Mouse (Mus musculus) telencephalon, adult 2 months (tissue): ENCODE results near the gene Dhodh.

Source experiments
- DNase-seq: peaks from one replicate; pipeline ENCODE4 v3.0.0-alpha.2; 2011; ENCODE audit warnings: low read depth, low spot score

Gene Dhodh

DNA sequence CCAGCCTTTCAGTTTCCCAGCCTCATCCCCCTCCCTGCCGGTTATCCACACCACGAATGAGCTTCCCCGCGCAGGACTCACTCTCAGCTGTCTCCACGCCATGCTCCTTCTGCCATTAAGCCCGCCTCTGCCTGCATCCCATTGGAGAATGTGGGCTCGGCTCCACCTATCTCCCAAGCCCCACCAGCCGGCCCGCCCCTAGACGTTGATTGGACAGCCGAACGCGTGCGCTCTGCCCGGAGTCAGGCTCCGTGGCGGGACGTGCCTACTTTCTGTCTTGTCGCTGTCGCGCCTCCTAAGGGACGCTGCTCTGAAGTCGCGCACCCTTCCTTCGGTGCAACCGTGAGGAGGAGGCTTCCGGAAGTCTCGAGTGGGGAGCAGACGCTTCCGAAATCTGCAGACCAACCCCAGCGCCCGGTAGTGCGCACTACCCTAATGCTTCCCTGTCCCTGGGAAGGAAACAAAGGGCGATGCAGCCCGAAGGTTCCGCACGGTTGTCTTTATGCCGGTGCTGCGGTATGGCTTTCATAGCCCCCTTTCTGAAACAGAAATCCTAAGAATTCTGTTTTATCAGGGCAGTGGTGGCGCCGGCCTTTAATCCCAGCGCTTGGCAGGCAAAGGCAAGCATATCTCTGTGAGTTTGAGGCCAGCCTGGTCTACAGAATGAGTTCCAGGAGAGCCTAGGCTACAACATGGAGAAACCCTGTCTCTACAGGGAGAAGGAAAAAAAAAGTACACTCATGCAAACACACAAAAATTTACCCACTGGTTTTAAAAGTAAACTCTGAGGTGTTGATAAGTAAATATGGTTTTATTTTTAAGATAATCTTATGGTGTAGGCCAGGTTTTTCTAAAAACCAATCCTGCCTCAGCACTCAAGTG is at the start of gene Dhodh:
Gene Dhodh, minus strand, starts transcription at position 403 of the 882 bp plus-strand sequence.
- peak; percentile 98 for DNase-seq

DNA sequence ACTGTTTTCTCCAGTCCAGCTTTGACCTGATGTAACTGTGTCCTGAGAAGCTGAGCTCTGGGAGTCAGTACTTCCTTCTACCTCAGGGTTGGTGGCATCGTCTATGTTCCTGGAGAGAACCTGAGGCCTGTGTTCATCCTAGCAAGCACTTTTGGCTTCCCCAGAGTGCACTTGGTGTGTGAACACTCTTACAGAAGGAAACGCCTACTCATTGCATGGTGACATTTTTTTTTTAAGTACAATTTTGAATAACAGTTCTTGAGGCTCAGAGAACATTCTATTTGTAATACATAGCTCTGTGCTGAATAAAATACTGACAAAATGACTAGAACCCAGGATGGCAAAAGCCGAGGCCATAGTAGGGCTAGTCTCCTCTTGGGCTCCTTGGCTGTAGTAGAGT is 48.4 kb upstream of the Dhodh start:
- DNase-seq = peak; percentile 82

- DNase-seq = no peak
Measured at GRCm38 (mm10) chr8:109650801-109651200, 42.3 kb upstream of the Dhodh start.

GRCm38 (mm10) chr8:109648469-109648868 is 40.0 kb upstream of the Dhodh start:
- DNase-seq = no peak

GRCm38 (mm10) chr8:109647331-109647730 is 38.9 kb upstream of the Dhodh start:
- peak; percentile 26 for DNase-seq

DNA sequence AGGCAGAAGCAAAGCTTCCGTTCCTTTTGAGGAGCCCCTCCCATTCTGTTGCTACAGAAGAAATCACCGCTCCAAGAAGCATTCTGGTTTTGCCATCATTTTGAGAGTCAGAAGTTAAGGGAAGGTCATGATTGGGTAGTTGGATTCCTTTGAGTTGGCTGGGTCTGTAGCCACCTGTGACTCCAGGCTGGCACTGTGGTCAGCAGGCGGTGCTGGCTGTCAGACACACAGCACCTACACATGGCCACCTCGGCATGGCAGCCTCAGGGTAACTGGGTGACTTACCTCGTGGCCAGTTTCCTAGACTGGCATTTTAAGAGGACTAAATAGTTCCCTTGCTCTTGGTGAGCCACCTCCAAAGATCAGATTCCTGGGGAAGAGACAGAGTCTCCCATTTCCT is 32.8 kb upstream of the Dhodh start:
- no peak for DNase-seq

DNA sequence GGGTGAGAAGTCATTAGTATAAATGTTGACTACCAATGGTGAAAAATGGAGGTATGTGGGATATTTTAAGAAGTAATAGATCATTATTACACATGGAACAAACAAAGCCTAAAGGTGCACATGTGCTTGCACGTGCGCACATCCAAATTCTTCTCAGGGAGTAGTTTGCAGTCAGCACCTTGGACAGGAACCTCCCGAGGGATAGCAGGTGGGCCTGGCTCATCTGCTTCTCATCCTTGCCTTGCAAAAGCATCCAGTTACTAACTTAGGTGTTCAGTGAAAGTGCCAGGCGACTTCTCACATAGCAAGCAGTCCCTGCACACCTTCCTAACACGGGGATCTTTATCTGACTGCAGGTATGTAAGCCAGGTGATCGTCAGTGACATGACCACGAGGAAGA is 31.9 kb upstream of the Dhodh start:
- DNase-seq = no peak

GRCm38 (mm10) chr8:109638851-109639250 is 30.4 kb upstream of the Dhodh start:
- DNase-seq = no peak

GRCm38 (mm10) chr8:109635146-109635545 is 26.7 kb upstream of the Dhodh start:
- DNase-seq = no peak

DNA sequence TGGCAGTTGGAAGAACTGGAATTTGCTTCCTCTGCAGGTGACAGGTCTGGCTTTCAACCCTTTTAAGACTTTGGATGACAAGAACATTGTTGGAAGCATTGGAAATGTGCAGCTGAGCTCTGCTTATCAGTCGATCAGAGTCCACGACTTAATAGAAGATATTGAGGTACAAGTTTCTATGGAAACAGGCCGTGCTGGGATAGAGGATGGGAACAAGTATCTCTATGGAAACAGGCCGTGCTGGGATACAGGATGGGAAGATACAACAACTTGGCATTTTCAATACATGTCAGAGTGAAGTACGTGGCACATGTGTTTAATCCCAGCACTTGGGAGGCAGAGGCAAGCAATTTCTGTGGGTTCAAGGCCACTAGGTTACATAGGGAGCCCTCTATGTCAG is 24.0 kb upstream of the Dhodh start:
- peak; percentile 29 for DNase-seq

- peak; percentile 39 for DNase-seq
Measured at GRCm38 (mm10) chr8:109628638-109629037, 20.2 kb upstream of the Dhodh start.

GRCm38 (mm10) chr8:109615569-109615968 is 7.1 kb upstream of the Dhodh start:
- no peak for DNase-seq

DNA sequence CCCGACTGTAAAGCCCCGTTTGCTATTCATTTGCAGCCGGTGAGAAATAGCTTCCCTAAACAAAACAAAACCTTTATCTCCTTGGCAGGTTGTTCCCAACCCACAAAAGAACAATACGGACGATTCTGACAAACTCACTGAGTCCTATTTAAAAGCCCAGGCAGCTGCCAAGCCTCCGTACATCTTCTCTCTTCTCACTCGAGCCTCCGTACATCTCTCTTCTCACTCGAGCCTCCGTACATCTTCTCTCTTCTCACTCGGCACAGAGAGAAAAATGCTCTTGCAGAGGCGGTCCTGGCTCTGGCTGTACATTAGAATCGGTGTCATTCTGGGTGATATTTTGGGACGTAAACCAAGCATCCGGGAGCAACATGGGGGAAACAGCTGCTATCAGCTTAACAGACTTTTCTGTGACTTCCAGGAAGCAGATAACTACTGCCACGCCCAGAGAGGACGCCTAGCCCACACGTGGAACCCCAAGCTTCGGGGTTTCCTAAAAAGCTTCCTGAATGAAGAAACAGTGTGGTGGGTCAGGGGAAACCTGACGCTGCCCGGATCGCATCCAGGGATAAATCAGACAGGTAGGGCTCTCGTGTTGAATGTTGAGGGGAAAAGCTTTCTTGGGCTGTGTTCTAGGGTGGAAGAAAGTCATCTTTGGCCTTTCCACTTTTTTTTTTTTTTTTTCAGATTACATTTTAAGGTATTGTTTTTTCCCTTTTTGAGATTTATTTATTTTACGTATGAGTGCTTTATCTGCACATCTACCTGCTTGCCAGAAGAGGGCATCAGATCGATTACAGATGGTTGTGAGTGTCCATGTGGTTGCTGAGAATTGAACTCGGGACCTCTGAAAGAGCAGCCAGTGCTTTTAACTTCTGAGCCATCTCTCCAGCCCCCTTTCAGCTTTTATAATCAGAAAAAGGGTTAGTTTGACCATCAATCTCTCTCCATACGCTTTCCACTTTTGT is 6.1 kb upstream of the Dhodh start, which contains the start of gene Pkd1l3:
Gene Pkd1l3, plus strand, starts transcription at position 275 of the 968 bp plus-strand sequence.
- DNase-seq = peak; percentile 39

DNA sequence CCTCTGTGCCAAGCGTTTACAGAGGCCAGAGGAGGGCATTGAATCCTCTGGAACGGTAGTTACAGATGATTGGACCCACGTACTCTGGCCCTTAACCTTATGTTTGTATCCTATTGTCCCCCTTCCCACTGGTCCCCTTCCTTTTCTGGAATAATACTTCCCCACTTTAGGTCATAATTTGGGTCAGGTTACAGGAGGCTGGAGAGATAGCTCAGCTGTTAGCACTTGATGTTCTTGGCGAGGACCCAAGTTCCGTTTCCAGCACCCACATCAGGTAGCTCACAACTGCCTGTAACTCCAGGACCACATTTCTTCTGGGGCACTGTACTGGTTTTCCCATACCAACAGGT is 655 bp upstream of the Dhodh start:
- DNase-seq = no peak

- no peak for DNase-seq
Measured at GRCm38 (mm10) chr8:109607650-109608049, 823 bp downstream of the Dhodh start.

DNA sequence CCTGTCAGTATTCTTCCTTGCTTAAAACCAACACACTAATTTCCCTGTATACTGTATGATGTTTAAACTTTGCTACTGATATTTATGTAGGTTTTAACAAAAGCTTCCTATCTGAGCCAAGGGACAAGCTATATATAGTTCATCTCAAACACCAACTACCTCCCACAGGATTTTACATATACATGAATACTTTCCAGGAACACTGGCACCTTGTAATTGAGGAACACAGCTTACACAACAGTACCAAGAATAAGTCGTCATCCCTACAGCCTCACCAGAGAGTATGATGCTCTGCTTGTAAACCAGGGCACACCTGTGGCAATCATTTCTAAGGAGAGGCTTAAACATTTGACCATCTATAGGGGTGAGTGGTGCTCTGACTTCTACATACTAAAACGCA is 1.7 kb downstream of the Dhodh start:
- peak; percentile 51 for DNase-seq

- no peak for DNase-seq
Measured at GRCm38 (mm10) chr8:109595854-109596253, 12.6 kb downstream of the Dhodh start.

GRCm38 (mm10) chr8:109593117-109593788 is 15.2 kb downstream of the Dhodh start:
- DNase-seq = no peak

GRCm38 (mm10) chr8:109592164-109592563 is 16.3 kb downstream of the Dhodh start:
- DNase-seq = no peak

DNA sequence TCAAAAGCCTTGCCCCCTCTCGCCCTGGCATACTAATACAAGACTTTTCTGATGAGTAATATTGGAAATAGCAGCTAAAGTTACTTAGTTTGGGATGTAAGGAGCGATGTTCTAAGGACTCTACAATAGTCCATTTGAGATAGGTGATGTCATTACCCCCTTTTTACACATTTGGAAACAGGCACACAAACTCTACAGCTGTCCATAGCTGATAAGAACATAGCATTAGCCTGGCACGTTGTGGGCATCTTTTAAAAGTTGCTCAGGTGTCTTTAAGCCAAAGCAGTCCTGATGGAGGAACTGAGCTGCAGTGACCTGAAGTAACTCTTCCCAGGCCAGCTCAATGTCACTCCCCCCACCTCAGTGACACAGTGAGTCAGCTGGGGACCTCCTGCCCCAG is 17.1 kb downstream of the Dhodh start:
- no peak for DNase-seq

- DNase-seq = no peak
Measured at GRCm38 (mm10) chr8:109590901-109591300, 17.6 kb downstream of the Dhodh start.
